Mouse (Mus musculus) adrenal gland, adult (tissue): ENCODE measurements around the gene Foxp1.
A peak's percentile ranks its signal among the peaks of the same experiment; 100 is the strongest.

Experiments used
- DNase-seq, 2 experiments: peaks; one replicate each; pipeline ENCODE4 v3.0.0; 2022 to 2023; ENCODE audit warnings: low spot score in 1 of 2; ENCODE audit not compliant: inconsistent age in 2 of 2

Foxp1 gene

GRCm38 (mm10) chr6:99153682-99154081, 368.8 kb downstream of the Foxp1 start:
- DNase-seq: no peak

DNA sequence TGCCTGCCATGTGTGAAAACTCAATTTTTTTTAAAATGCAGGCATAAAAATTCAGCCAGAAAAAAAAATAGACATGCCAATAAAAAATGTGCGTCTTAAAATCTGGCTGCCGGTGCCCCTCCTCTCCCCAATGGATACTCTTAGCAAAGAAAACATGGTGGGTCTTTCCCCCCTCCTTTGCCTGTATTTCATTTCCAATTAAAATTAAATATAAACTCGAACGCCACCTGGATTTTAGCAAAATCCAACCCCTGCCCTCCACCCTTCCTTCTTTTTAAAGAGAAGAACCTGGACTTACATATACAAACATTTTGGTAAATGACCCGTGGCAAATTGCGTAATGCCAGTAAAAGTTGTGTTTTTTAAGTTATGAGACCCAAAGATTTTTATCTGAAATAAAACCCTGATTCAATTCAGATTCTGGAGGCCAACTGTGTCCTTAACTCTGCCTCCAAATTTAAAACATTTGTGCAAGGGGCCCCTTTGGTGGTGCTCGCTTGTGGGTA, 376.1 kb downstream of the Foxp1 start:
- DNase-seq: no peak

DNA sequence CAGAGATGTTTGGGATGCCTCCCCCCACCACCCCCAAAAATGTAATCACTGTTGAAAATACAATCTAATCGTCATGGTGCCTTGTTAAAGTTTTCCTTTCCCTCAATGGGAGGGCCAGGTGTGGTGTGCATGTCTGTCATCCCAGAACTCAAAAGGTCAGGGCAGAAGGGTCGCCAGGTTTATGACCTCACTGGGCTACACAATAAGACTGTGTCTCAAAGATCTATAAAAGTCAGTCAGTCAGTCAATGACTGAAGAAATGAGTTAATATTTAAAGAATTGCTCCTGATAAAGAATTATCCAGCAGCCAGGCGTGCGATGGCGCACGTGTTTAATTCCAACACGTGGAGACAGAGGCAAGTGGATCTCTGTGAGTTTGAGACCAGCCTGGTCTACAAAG, 377.5 kb downstream of the Foxp1 start:
- DNase-seq: no peak

DNA sequence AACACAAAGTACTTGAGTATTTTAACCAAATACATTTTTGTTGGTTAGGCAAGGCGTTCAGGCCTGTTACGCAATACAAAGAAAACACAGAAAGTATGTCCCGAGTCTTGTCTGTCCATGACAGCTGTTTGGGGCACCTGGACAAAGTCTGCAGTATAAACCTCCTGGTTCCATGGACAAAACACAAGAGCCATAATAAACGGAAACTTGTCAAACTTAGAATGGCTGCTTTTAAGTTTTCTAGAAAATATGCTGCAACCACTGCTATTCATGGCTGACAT, 378.8 kb downstream of the Foxp1 start:
- no peak for DNase-seq

DNA sequence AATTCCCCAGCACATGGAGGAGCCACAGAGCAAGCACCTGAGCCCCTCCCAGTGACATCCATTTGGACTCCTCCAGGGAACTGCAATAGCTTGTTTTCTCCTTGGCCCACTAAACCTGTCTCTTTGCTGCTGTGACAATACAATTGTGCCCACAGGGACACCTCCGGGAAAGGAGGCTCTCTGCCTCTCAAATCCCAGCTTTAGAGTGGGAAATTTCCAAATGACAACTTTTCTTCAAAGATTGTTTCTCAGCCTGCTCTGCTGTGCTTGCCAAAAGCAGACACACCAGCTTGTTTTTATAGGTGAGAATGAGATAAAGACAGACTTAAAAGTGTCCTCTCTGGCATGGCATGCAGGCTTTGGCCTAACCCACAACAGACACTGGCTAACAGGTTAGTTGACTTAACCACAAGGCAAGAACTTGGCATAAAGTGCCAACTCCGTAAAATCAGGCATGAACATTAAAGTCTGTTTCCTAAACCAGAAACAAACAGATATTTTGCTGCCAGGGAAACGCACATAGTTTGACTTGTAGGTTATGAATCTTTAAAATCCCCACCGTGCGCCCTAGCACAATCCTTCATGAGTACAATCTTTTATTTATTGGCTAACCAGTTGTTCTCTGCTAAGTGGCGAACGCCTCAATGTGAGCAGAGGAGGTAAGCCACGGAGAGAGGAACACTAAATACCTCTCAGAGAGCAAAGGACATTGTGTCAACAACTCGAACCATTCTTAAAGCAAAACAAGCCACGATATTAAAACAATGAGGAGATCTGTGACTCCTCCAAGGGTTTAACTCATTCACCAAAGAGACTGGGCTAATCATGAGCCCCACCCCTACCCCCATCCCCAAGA, 379.4 kb downstream of the Foxp1 start:
- DNase-seq: no peak

DNA sequence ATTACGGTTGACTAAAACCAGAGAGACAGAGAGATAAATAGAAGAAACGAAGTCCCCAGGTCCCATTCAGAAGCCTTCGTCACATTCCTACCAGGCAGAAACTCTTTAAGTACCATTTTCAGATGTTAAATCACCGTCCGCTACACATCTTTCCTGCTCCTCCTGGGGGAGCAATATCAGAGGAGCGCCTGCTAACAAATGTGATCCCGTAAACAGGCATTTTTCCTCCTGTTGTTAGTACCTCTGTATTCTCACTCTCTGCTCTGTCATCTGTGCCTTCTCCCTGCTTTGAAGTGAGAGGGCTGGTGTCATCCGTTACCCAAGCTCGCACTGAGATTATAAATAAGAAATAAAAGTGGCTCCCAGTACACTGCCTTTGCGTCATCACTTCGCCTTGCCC, 384.5 kb downstream of the Foxp1 start:
- DNase-seq: no peak

DNA sequence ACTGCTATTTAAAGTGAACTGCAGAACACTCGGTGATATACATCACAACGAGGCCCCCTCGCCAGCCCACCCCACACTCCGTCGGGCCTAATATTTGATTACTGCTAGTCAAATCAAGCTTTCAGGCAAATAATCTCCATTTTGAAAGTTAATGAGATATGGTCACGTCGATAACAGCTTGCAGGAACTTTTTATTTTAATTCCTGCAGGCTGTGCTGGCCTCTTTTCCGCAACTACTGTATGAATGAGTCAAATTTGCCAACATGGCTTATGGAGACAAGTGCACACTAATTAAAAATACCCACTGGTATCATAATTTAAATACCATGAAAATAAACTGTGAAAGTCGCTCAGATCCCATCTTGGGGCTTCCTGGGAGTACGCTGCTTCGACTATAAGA, 385.4 kb downstream of the Foxp1 start:
- no peak for DNase-seq

DNA sequence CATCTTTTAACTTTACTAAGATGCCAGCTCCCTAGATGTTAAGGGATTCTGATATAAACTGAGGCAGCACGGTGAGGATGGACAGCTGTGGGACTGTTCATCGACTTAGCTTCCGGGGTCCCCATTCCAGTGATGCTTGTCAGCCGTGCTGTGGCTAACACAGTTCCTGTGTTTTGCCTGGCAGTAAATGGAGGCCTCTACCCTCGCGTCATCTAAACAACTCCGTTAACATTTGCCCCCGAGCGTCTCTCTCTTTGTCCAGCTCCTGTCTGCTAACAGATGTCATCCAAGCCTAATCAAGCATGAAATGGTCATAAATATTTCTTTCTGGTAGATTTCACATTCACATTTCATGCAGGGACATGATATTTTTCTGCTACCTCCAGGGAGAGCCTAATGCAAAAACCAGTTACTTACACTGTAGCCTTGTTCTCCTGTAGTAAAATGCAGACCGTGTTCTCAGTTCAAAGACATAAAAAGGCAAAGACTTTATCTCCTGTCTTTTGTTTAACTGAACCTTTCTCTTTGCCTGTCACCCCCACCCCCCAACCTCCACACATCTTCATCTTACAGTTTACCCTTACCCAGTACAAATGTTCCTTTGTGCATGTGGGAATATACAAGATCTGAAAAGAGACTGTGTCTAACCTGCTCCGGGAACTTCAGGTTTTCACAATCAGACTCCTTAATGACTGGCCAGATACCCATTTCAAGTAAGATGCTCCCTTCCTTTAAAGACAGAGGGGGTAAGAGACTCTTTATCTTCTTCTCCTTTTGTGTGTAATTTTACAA, 386.4 kb downstream of the Foxp1 start:
- no peak for DNase-seq

DNA sequence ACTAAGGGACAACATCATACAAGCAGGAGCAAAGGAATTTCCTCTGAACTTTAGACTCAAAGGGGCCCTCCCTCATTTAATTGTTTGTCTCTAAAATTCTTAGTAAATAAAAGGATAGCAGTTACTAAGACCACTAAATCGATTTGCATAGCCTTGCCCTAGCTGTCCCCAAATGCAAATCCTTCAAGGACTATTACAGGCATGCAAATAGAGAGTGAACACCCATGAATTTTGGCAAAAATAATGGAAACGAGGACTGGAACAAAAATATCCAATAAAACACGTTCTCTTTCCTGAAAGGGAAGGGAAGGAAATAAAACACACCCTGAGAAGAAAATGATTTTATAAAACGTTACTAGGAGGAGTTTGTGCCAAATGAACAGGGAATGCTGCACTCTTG, 390.7 kb downstream of the Foxp1 start:
- no peak for DNase-seq

GRCm38 (mm10) chr6:99130758-99131410, 391.6 kb downstream of the Foxp1 start:
- DNase-seq: no peak

- DNase-seq: no peak
These were observed 395.8 kb downstream of the Foxp1 start for GRCm38 (mm10) chr6:99126717-99127116.

GRCm38 (mm10) chr6:99120776-99121766, 401.4 kb downstream of the Foxp1 start:
- DNase-seq: peak in 1 of 2 experiments; percentile 68

GRCm38 (mm10) chr6:99118534-99118933, 404.0 kb downstream of the Foxp1 start:
- DNase-seq: peak in 1 of 2 experiments; percentile 18

DNA sequence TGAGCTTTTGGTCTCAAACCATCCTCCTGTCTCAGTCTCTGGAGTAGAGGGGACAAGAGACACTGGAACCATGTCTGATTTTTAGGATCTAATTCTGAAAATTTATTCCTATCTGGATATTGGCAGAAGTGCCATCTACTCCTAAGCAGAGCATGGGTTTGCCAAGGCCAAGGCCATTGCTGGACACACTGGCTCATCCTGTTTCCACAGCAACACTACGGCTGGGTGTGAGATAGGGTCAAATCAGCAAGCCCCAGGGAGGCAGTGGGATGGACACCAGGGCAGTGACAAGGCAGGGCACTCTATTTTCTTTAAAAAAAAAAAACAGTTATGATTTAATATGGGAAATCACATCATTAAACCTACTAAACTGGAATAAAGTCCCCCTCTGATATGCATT, 405.1 kb downstream of the Foxp1 start:
- DNase-seq: peak; percentile 66 to 81

- DNase-seq: no peak
These were observed 410.7 kb downstream of the Foxp1 start for GRCm38 (mm10) chr6:99111856-99112255.

DNA sequence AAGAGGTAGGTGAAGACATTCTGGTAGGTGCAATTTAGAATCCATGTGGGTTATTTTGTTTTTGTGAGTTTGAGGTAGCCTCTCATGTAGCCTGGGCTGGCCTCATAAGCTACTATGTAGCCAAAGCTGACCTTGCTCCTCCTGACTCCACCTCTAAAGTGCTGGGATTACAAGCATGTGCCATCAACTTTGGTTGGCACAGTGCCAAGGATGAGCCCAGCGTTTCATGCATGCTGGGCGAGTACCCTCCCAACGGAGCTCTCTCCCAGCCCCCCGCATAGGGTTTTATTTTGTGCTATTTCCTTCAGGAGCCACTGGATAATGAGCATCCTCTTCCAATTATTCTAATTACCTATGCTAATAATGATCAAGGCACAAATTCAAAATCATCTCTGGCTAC, 414.1 kb downstream of the Foxp1 start:
- no peak for DNase-seq

DNA sequence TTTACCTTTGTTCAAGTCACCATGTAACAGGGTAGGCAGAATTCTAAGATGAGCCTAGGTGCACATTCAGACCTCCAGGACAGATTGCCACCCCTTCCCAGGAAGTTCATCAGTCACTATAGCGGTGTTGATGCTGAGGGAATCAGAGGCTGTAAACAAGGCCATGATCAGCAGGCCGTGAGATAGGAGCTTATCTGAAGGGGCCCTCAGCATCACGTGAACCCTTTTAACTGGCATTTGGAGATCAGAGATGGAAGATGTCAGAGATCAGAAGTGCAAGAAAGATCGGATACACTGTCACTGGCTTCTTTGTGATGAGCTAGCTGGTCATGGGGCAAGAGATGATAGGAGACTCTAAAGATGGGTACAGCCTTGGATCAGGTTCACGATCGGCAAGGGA, 414.8 kb downstream of the Foxp1 start:
- DNase-seq: no peak

GRCm38 (mm10) chr6:99107081-99107482, 415.4 kb downstream of the Foxp1 start:
- no peak for DNase-seq

DNA sequence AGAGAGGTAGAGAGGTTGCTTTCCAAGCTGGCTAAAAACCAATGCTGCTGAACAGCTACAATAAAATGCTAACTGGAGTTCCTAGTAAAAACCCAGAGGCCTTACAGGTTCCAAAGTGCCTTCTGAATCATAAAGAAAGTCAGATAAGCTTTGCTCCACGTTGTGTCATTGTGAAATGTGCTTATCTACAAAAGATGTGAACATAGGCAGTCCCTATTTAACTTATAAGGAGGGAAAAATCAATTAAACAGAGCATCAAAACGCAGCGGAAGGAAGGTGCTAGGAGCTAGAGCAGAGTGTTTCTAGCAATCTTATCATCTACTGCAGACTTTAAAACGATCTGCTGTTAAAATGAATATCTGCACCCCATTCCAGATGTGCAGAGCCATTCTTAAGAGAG, 416.5 kb downstream of the Foxp1 start:
- no peak for DNase-seq

GRCm38 (mm10) chr6:99104446-99104845, 418.1 kb downstream of the Foxp1 start:
- DNase-seq: no peak

DNA sequence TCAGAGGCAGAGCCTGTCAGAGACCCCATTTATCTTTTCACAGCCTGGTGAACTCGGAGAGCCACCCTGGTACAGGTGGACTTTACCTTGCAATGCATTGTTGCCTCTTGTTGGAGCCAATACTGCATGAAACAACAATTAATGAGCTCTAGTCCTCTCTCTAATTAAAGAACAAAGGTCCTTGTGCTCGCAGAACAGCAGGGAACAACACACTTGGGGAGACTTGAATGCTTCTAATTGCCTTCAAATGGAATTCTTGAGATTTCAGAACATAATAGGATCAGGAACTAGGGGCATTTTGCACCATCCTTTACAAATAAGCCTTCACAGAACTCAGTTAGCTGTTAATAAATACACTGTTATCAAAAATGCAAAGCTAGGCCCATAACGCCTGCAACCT, 418.6 kb downstream of the Foxp1 start:
- no peak for DNase-seq
